13 mouse cellular contexts compared by ENCODE assay signal in genomic region chr9:67111836-67112584, GRCm38 (mm10).
DNase-seq lines count a peak whose midpoint lies in the region; ATAC-seq lines count a peak whose summit lies in the region.
"Had no signal": no experiment of that assay in that cellular context is flagged by ENCODE, and none has a peak within 500 bp of the region (broad histone marks: within the 10 kb centered on the region; RNA-seq: fewer than 3 reads in every experiment).

No protein-coding gene starts in this region.

- H3K4me1 ChIP-seq in forebrain, embryonic 10.5 days: peaks cover 32% of the 10 kb centered on the region
- peaks cover 4% of the 10 kb centered on the region; the same call in 1 of the 2 replicates for H3K4me1 ChIP-seq in forebrain, embryonic 16.5 days (replicated peaks; ENCODE audit: control insufficient read depth, insufficient read depth, low read length)
- peaks cover 6% of the 10 kb centered on the region; the same call in 1 of the 2 replicates for H3K4me1 ChIP-seq in limb, embryonic 11.5 days (ENCODE audit: control insufficient read depth, insufficient read depth, low read length)
- H3K4me1 ChIP-seq in limb, embryonic 10.5 days: peaks cover 53% of the 10 kb centered on the region
- H3K4me1 ChIP-seq in hindbrain, embryonic 12.5 days: peaks cover 10% of the 10 kb centered on the region; the same call in 1 of the 2 replicates
- H3K4me1 ChIP-seq: liver, embryonic 12.5 days had no signal

- no peak for DNase-seq in forebrain, embryonic 10.5 days (ENCODE audit: extremely low spot score, low spot score)
- DNase-seq in limb, embryonic 11.5 days (ENCODE audit: low spot score): peak; percentile 19
- DNase-seq in limb, embryonic 10.5 days (ENCODE audit: low spot score): no peak
- peak; percentile 57 for DNase-seq in retina, embryonic 14.5 days (ENCODE audit: low spot score)
- no peak for DNase-seq in cerebellum, postnatal 36 days
- no peak for DNase-seq in left cerebral cortex, adult 11 months (ENCODE audit: low spot score)
- DNase-seq: kidney, adult 11 months; lung, postnatal 4 days had no signal

- H3K9me3 ChIP-seq in forebrain, embryonic 10.5 days: no peaks in the 10 kb centered on the region
- H3K9me3 ChIP-seq in forebrain, embryonic 16.5 days (ENCODE audit: control insufficient read depth, low read length): no peaks in the 10 kb centered on the region
- H3K9me3 ChIP-seq in limb, embryonic 11.5 days (ENCODE audit: control insufficient read depth, low read length): no peaks in the 10 kb centered on the region
- no peaks in the 10 kb centered on the region for H3K9me3 ChIP-seq in limb, embryonic 10.5 days (replicated peaks)
- H3K9me3 ChIP-seq in hindbrain, embryonic 12.5 days (replicated peaks): no peaks in the 10 kb centered on the region
- H3K9me3 ChIP-seq: embryonic facial prominence, embryonic 13.5 days; liver, embryonic 12.5 days had no signal

- H3K9ac ChIP-seq in forebrain, embryonic 16.5 days (replicated peaks; ENCODE audit: low read depth, low read length): no peak overlapping the region
- H3K9ac ChIP-seq in limb, embryonic 11.5 days (ENCODE audit: low read length): no peak overlapping the region
- H3K9ac ChIP-seq in hindbrain, embryonic 12.5 days: no peak overlapping the region
- H3K9ac ChIP-seq: embryonic facial prominence, embryonic 13.5 days; liver, embryonic 12.5 days had no signal

- no peak; the same call in 1 of the 2 replicates for ATAC-seq in forebrain, embryonic 16.5 days
- no peak for ATAC-seq in limb, embryonic 11.5 days (ENCODE audit: insufficient number of reproducible peaks, low FRiP score, low TSS enrichment, low read depth)
- ATAC-seq in hindbrain, embryonic 12.5 days (ENCODE audit: low FRiP score): no peak
- ATAC-seq: liver, embryonic 12.5 days had no signal

- no peaks in the 10 kb centered on the region for H3K36me3 ChIP-seq in forebrain, embryonic 10.5 days (replicated peaks)
- no peaks in the 10 kb centered on the region for H3K36me3 ChIP-seq in forebrain, embryonic 16.5 days (ENCODE audit: control insufficient read depth, insufficient read depth)
- H3K36me3 ChIP-seq in limb, embryonic 11.5 days (ENCODE audit: control insufficient read depth, insufficient read depth, low read length): no peaks in the 10 kb centered on the region
- H3K36me3 ChIP-seq in limb, embryonic 10.5 days: no peaks in the 10 kb centered on the region
- H3K36me3 ChIP-seq in hindbrain, embryonic 12.5 days: no peaks in the 10 kb centered on the region
- H3K36me3 ChIP-seq: embryonic facial prominence, embryonic 13.5 days; liver, embryonic 12.5 days had no signal

- H3K4me2 ChIP-seq in forebrain, embryonic 16.5 days (ENCODE audit: low read length): no peak overlapping the region
- H3K4me2 ChIP-seq in limb, embryonic 11.5 days (ENCODE audit: low read depth, severe bottlenecking): no peak overlapping the region
- H3K4me2 ChIP-seq in hindbrain, embryonic 12.5 days (replicated peaks): no peak overlapping the region
- H3K4me2 ChIP-seq: embryonic facial prominence, embryonic 13.5 days; heart, embryonic 11.5 days; liver, embryonic 12.5 days had no signal

- 84% methylated on average over 4 of the region's 4 CpGs for WGBS in forebrain, embryonic 10.5 days
- WGBS in forebrain, embryonic 16.5 days: 64% methylated on average over 4 of the region's 4 CpGs
- 75% methylated on average over 4 of the region's 4 CpGs for WGBS in limb, embryonic 11.5 days
- WGBS in limb, embryonic 10.5 days: 83% methylated on average over 4 of the region's 4 CpGs
- 75% methylated on average over 4 of the region's 4 CpGs for WGBS in hindbrain, embryonic 12.5 days

- H3K27me3 ChIP-seq in forebrain, embryonic 10.5 days (ENCODE audit: poor library complexity, severe bottlenecking): no peaks in the 10 kb centered on the region
- no peaks in the 10 kb centered on the region for H3K27me3 ChIP-seq in forebrain, embryonic 16.5 days (replicated peaks; ENCODE audit: control insufficient read depth, insufficient read depth, low read length)
- no peaks in the 10 kb centered on the region for H3K27me3 ChIP-seq in limb, embryonic 11.5 days (ENCODE audit: control insufficient read depth, insufficient read depth, low read length)
- H3K27me3 ChIP-seq in limb, embryonic 10.5 days (ENCODE audit: low read depth, poor library complexity, severe bottlenecking): no peaks in the 10 kb centered on the region
- no peaks in the 10 kb centered on the region for H3K27me3 ChIP-seq in hindbrain, embryonic 12.5 days
- H3K27me3 ChIP-seq: embryonic facial prominence, embryonic 13.5 days; liver, embryonic 12.5 days had no signal

- no peak overlapping the region for H3K4me3 ChIP-seq in forebrain, embryonic 10.5 days
- no peak overlapping the region for H3K4me3 ChIP-seq in forebrain, embryonic 16.5 days (replicated peaks; ENCODE audit: low read length)
- H3K4me3 ChIP-seq in limb, embryonic 11.5 days (ENCODE audit: low read depth, low read length): no peak overlapping the region
- no peak overlapping the region for H3K4me3 ChIP-seq in limb, embryonic 10.5 days
- H3K4me3 ChIP-seq in hindbrain, embryonic 12.5 days: no peak overlapping the region
- H3K4me3 ChIP-seq: embryonic facial prominence, embryonic 13.5 days; liver, embryonic 12.5 days had no signal

- H3K27ac ChIP-seq in forebrain, embryonic 10.5 days: 0 out of 2 replicates have a peak overlapping the region, but pooled peaks have one; percentile 20
- no peak overlapping the region; the same call in 1 of the 2 replicates for H3K27ac ChIP-seq in forebrain, embryonic 16.5 days (ENCODE audit: low read length)
- H3K27ac ChIP-seq in limb, embryonic 11.5 days (replicated peaks; ENCODE audit: low read depth, low read length): peak overlapping the region; percentile 22; the same call in 1 of the 2 replicates
- no peak overlapping the region for H3K27ac ChIP-seq in limb, embryonic 10.5 days
- H3K27ac ChIP-seq in hindbrain, embryonic 12.5 days: peak overlapping the region; percentile 46
- H3K27ac ChIP-seq: embryonic facial prominence, embryonic 13.5 days; liver, embryonic 12.5 days had no signal

Comparison
In these comparisons a context has a peak if more than half of its experiments do, and no peak if none do; other contexts are left out.
1. DNase-seq: peak in limb, embryonic 11.5 days (single experiment) and retina, embryonic 14.5 days (single experiment); none in forebrain, embryonic 10.5 days (single experiment), limb, embryonic 10.5 days (single experiment), cerebellum, postnatal 36 days (0 of 2) and left cerebral cortex, adult 11 months (single experiment).
2. H3K27ac ChIP-seq: peak in forebrain, embryonic 10.5 days (single experiment), limb, embryonic 11.5 days (single experiment) and hindbrain, embryonic 12.5 days (single experiment); none in forebrain, embryonic 16.5 days (single experiment) and limb, embryonic 10.5 days (single experiment).